Mouse (Mus musculus) retina, embryonic 14.5 days (tissue): ENCODE results near the gene Ksr2.
"Not testable (repeated sequence)": the region's sequence is repeated elsewhere in the genome, so short reads cannot be mapped to it uniquely, and the experiment has no call there.

Experiments used
- DNase-seq: peaks from one replicate; pipeline ENCODE4 v3.0.0-alpha.2; 2015; ENCODE audit warnings: low spot score

Ksr2 gene

DNA sequence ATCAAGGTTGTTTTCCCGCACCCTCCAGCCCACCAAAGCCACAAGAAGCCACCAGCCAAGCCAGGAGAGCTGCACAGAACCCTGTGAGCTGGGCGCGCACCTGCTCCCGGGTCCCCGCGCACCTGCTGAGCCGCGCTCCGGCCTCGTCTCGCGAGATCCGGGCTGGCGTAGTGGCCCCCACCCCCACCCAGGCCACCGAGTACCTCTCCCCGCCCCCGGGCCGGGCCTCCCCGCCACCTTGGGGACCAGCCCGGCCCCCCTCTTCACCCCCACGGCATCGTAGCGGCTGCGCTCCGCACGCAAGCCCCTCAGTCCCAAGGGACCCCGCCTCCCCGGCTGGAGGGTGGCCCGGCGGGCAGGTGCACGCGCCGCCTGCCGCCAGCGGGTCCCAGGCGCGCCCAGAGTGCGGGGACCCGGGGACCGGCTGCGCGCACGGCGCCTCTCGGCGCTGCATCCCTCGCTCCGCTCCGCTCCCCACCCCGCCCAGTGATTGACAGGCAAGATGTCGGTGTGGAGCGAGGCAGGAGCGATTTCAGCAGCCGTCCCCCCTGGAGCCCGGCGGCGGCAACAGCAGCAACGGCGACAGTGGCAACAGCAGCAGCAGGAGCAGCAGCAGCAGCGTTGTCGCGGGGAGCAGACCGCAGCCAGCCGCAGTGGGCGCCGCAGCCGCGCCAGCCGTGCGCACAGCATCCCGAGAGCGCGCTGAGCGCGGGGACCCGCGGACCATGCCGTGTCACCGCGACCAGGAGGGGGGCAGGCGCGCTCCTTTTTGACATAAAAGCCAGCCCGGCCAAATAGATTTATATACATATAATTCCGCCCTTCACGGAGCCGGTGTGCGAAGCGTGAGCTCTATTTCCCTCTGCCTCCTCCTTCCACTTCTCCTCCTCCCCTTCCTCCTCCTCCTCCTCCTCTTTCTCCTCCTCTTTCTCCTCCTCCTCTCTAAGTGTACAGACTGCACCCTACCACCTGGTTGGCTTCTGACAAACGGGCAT is at the start of gene Ksr2:
Gene Ksr2 (plus strand): TSS at position 494 of the 995 bp plus-strand sequence.
- DNase-seq = peak; percentile 80

DNA sequence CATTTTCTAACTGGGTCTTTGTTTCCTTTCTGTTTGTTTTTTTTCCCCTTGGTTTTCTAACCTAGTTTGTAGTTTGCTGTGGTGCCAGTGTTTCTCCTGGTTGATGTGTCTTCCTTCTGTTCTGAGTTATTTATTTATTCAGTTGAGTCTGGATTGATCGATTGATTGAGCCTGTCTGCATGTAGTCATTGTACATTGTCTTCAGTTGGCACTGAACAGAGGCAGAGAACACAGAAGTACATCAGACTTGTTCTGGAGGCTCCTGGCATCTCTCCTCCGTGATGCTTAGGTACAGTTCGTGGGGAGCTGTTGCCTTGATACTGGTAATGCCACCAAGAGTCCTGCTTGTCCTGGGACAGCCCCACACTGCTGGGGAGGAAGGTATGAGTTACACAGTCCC is 49.0 kb upstream of the Ksr2 start:
- no peak for DNase-seq

- no peak for DNase-seq
Observed at GRCm38 (mm10) chr5:117365904-117366561, 47.8 kb upstream of the Ksr2 start.

- no peak for DNase-seq
Observed at GRCm38 (mm10) chr5:117367206-117367605, 46.6 kb upstream of the Ksr2 start.

GRCm38 (mm10) chr5:117370592-117370991 is 43.2 kb upstream of the Ksr2 start:
- no peak for DNase-seq

- DNase-seq = no peak
Observed at GRCm38 (mm10) chr5:117373418-117373817, 40.4 kb upstream of the Ksr2 start.

- no peak for DNase-seq
Observed at GRCm38 (mm10) chr5:117374372-117375049, 39.3 kb upstream of the Ksr2 start.

- DNase-seq = no peak
Observed at GRCm38 (mm10) chr5:117376331-117376761, 37.5 kb upstream of the Ksr2 start.

DNA sequence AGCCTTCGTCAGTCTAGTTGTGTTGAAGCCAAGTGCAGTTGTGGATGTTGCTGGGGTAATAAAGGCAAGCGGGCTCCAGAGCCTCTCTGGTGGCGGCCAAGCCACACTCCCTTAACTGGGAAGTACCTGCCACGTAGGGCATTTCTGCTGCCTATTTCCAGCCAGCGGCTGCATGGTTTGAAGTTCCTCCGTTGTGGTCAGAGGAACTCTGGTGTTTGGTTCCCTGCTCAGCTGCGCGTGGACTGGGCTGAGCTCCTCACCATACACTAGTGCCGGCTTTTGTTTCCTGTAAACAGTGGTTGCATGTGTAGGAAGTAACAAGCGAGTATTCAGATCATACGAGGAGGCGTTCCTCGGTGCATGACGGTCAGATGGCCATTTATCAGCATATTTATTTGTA is 36.1 kb upstream of the Ksr2 start:
- DNase-seq = not testable (repeated sequence)

- DNase-seq = no peak
Observed at GRCm38 (mm10) chr5:117380199-117380598, 33.6 kb upstream of the Ksr2 start.

GRCm38 (mm10) chr5:117381785-117382184 is 32.0 kb upstream of the Ksr2 start:
- no peak for DNase-seq

DNA sequence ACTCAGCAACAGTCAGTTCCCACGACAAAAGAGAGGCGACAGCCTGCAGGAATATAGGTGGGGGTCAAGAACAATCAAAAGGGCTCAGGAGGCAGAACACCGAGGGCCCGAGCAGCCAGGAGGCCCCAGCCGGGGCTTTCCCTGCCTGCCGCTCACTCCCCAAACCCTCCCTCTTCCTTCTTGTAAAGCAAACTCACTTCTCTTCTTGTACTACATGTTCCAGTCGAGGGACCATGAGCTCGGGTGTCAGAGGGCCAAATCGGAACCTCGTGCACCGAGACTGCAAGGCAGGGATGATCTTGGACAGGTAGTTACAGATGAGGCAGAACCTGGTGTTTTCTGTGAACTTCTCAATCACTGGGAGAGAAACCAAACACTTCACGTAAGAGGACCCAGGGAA is 30.6 kb upstream of the Ksr2 start:
- no peak for DNase-seq

GRCm38 (mm10) chr5:117388296-117388751 is 25.5 kb upstream of the Ksr2 start:
- peak; percentile 71 for DNase-seq

DNA sequence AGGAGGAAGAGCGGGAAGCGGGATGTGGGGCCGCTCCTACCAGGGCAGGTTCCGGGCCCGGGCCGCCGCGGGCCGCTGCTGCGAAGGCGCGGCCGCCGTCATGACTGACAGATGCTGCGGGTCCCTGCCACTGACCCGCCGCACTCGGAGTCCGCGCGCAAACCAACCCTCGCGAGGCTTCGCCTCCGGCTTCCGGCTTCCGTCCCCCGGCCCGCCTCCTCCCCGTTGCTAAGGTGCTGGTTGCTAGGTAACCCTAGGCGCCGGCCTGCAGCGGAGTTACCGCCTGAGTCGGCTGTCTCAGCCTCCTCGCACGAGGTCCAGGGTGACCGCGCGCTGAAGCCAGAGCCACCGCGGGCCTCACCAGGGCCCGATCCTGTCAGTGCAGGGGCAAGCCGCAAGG is 24.9 kb upstream of the Ksr2 start, which contains the start of gene Rfc5:
Gene Rfc5 (minus strand): TSS at position 171 of the 400 bp plus-strand sequence.
- peak; percentile 98 for DNase-seq

- DNase-seq = no peak
Observed at GRCm38 (mm10) chr5:117390895-117391294, 22.9 kb upstream of the Ksr2 start.

- no peak for DNase-seq
Observed at GRCm38 (mm10) chr5:117395834-117396233, 18.0 kb upstream of the Ksr2 start.

DNA sequence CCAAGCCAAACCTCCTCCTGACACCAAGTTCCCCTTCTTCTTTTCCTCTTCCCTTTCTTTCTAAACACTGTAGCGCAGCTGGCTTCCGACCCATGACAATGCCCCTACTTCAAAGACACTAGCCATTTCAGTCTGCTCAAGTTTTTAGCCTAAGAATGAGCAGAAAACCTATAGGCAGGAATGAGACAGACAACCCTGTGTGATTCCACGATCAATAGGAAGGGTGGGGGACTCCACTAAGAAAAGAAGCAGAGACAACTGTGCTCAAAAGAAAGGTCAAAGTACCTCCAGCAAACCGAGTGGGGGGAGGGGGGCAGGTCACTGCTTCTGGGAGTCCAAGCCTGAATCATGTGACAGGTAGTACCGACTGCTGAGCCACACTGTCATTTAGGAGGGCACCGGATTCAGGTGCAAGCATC is 17.2 kb upstream of the Ksr2 start:
- no peak for DNase-seq

- no peak for DNase-seq
Observed at GRCm38 (mm10) chr5:117397371-117397770, 16.4 kb upstream of the Ksr2 start.

DNA sequence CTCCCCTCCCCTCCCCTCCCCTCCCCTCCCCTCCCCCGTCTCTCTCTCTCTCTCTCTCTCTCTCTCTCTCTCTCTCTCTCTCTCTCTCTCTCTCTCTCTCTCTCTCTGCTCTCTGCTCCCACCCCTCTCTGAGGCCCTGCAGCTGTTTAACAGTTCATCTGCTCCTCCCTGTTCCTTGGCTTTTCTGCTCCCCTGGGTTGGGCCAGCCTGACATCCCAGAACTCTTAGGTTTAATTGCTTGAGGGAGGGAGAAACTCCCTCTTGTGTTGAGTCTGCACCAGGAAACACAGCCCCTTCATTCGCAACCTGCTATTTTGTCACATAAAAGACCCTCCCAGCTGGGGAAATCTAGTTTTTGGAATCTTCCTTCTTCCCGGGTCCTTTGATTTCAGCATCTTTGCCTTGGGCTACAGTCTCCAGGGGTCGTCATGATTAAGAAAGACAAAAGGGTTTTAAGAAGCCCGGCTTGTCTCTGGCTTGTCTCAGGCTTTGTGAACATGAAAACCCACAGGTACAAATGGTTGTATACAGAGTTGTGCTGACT is 15.7 kb upstream of the Ksr2 start:
- no peak for DNase-seq

- no peak for DNase-seq
Observed at GRCm38 (mm10) chr5:117399281-117399680, 14.5 kb upstream of the Ksr2 start.

DNA sequence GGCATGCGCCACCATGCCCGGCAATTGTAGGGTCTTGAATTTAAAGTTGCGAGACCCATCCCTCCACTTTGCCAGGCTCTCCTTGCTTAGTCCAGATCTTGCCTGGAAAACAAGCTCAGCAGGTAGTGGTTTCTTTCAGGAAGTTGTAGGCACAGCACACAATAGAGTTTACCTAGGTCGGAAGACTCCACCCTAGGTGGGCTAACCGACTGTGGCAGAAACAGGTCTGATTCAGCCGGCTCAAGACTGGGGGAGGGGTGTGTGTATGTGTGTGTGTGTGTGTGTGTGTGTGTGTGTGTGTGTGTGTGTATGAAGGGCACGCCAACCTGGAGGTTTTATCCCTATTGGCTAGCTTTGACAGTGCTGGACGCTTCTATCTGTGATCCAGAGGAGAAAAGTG is 10.2 kb upstream of the Ksr2 start:
- DNase-seq = no peak

GRCm38 (mm10) chr5:117404671-117405070 is 9.1 kb upstream of the Ksr2 start:
- not testable (repeated sequence) for DNase-seq
